Mouse (Mus musculus) left cerebral cortex, adult 2 months (tissue): ENCODE measurements at regions not wholly inside any gene's neighbourhood (a gene's known extent, or its start where the extent isn't known, plus 50 kb on each side); places are given as distances from the start of the nearest gene placed in this dataset.

Source experiments
- DNase-seq, 2 experiments: peaks; one replicate each; pipeline ENCODE4 v3.0.0; 2021 to 2022; ENCODE audit warnings: low spot score in 2 of 2, mixed read lengths in 1 of 2; ENCODE audit errors: extremely low spot score in 1 of 2
- H3K27ac ChIP-seq: fragments of 200-600 bp; 2 replicates; pipeline ENCODE4 v1.8.1; 2022
- H3K4me3 ChIP-seq: fragments of 200-600 bp; 2 replicates; pipeline ENCODE4 v1.8.1; 2022
- CTCF ChIP-seq: fragments of 200-600 bp; IDR thresholded peaks from 2 replicates; pipeline ENCODE4 v1.8.1; 2022; ENCODE audit warnings: antibody characterized with exemption, mild to moderate bottlenecking, moderate library complexity
- intact Hi-C: fragments of 180-260 bp; cut with DNase I; formaldehyde crosslinking; loops from one replicate; pipeline ENCODE4 v1.15.1; 2025

GRCm38 (mm10) chr3:15128960-15129359, 203.1 kb downstream of the Gm9733 start:
- intact Hi-C loops: no loop called here
- no peak for DNase-seq
- Histone ChIP-seq H3K27ac (no peak overlapping the region), H3K4me3 (no peak overlapping the region)
- no peak for TF ChIP-seq CTCF

GRCm38 (mm10) chr3:15129729-15130369, 202.3 kb downstream of the Gm9733 start:
- H3K4me3 ChIP-seq: no peak overlapping the region
- intact Hi-C loops: no loop called here
- TF ChIP-seq CTCF: no peak
- no peak overlapping the region for H3K27ac ChIP-seq
- no peak for DNase-seq

GRCm38 (mm10) chr3:15132136-15132535, 200.0 kb downstream of the Gm9733 start:
- TF ChIP-seq CTCF: no peak
- Histone ChIP-seq H3K4me3 (no peak overlapping the region), H3K27ac (no peak overlapping the region)
- no peak for DNase-seq
- intact Hi-C loops: no loop called here

- DNase-seq: peak in 1 of 2 experiments; percentile 14
- intact Hi-C loops: no loop called here
Measured at GRCm38 (mm10) chr3:15139550-15139949, 192.6 kb downstream of the Gm9733 start.

GRCm38 (mm10) chr3:15153710-15154109, 178.4 kb downstream of the Gm9733 start:
- TF ChIP-seq CTCF: no peak
- intact Hi-C loops: no loop called here
- H3K27ac ChIP-seq: no peak overlapping the region

More at GRCm38 (mm10) chr3:15139550-15139949, 192.6 kb downstream of the Gm9733 start:
- Histone ChIP-seq H3K27ac (no peak overlapping the region), H3K4me3 (no peak overlapping the region)
- TF ChIP-seq CTCF: no peak

GRCm38 (mm10) chr3:15154153-15154552, 177.9 kb downstream of the Gm9733 start:
- TF ChIP-seq CTCF: no peak
- peak; percentile 36 to 38 for DNase-seq
- Histone ChIP-seq H3K4me3 (no peak overlapping the region), H3K27ac (no peak overlapping the region)
- intact Hi-C loops: no loop called here

More at GRCm38 (mm10) chr3:15153710-15154109, 178.4 kb downstream of the Gm9733 start:
- no peak for DNase-seq
- H3K4me3 ChIP-seq: no peak overlapping the region

GRCm38 (mm10) chr3:15156681-15157080, 175.4 kb downstream of the Gm9733 start:
- TF ChIP-seq CTCF: no peak
- intact Hi-C loops: no loop called here
- H3K27ac ChIP-seq: no peak overlapping the region
- DNase-seq: peak in 1 of 2 experiments; percentile 16
- H3K4me3 ChIP-seq: no peak overlapping the region

GRCm38 (mm10) chr3:15157842-15158241, 174.3 kb downstream of the Gm9733 start:
- intact Hi-C loops: no loop called here
- TF ChIP-seq CTCF: no peak
- Histone ChIP-seq H3K27ac (no peak overlapping the region), H3K4me3 (no peak overlapping the region)
- DNase-seq: no peak

GRCm38 (mm10) chr3:15158926-15159325, 173.2 kb downstream of the Gm9733 start:
- intact Hi-C loops: no loop called here
- no peak for TF ChIP-seq CTCF
- no peak for DNase-seq
- Histone ChIP-seq H3K4me3 (no peak overlapping the region), H3K27ac (no peak overlapping the region)

GRCm38 (mm10) chr3:15159965-15160714, 172.0 kb downstream of the Gm9733 start:
- intact Hi-C loops: no loop called here
- TF ChIP-seq CTCF: no peak
- no peak for DNase-seq
- no peak overlapping the region for H3K4me3 ChIP-seq
- H3K27ac ChIP-seq: no peak overlapping the region

GRCm38 (mm10) chr3:15175811-15176210, 156.3 kb downstream of the Gm9733 start:
- Histone ChIP-seq H3K27ac (no peak overlapping the region), H3K4me3 (no peak overlapping the region)
- intact Hi-C loops: no loop called here
- no peak for DNase-seq
- TF ChIP-seq CTCF: no peak

- no peak for DNase-seq
- Histone ChIP-seq H3K4me3 (no peak overlapping the region), H3K27ac (no peak overlapping the region)
- intact Hi-C loops: no loop called here
- no peak for TF ChIP-seq CTCF
Measured at GRCm38 (mm10) chr3:15179079-15179812, 152.9 kb downstream of the Gm9733 start.
